Mouse (Mus musculus): ENCODE data around the gene Ncs1. TPM values are rescaled to one million over a fixed set of nuclear protein-coding genes. Genes with fewer than 3 reads are reported as not detected.

The Ncs1 gene
- polyA plus RNA-seq, 1 experiment = not detected

GRCm38 (mm10) chr2:31278483-31278882 lies 32.9 kb downstream of the Ncs1 start:
- Histone ChIP-seq H3K4me1 (ENCODE audit: control insufficient read depth, insufficient read depth, low read length) (peaks cover 72% of the 10 kb centered on the region), H3K27ac (ENCODE audit: insufficient read depth, low read depth, low read length) (peak overlapping the region; percentile 92), H3K4me3 (ENCODE audit: insufficient read depth, low read depth, low read length) (no peak overlapping the region)
- TF ChIP-seq POLR2A (IDR thresholded peaks at IDR 0.05; ENCODE audit: insufficient read depth, low read depth, low read length) = no peak
- no peak for TF ChIP-seq CTCF (IDR thresholded peaks at IDR 0.05; ENCODE audit: insufficient read depth, low read depth, low read length)
- 20% methylated on average over 5 of the region's 5 CpGs for WGBS

GRCm38 (mm10) chr2:31281138-31281537 lies 35.5 kb downstream of the Ncs1 start:
- H3K4me3 ChIP-seq (ENCODE audit: insufficient read depth, low read depth, low read length) = no peak overlapping the region
- WGBS = 57% methylated on average over 8 of the region's 8 CpGs
- no peak overlapping the region for H3K27ac ChIP-seq (ENCODE audit: insufficient read depth, low read depth, low read length)
- peaks cover 48% of the 10 kb centered on the region for H3K4me1 ChIP-seq (ENCODE audit: control insufficient read depth, insufficient read depth, low read length)
- no peak for TF ChIP-seq POLR2A (IDR thresholded peaks at IDR 0.05; ENCODE audit: insufficient read depth, low read depth, low read length)
- TF ChIP-seq CTCF (IDR thresholded peaks at IDR 0.05; ENCODE audit: insufficient read depth, low read depth, low read length) = no peak

GRCm38 (mm10) chr2:31282266-31282665 lies 36.6 kb downstream of the Ncs1 start:
- no peak overlapping the region for H3K27ac ChIP-seq (ENCODE audit: insufficient read depth, low read depth, low read length)
- peaks cover 40% of the 10 kb centered on the region for H3K4me1 ChIP-seq (ENCODE audit: control insufficient read depth, insufficient read depth, low read length)
- H3K4me3 ChIP-seq (ENCODE audit: insufficient read depth, low read depth, low read length) = no peak overlapping the region
- 45% methylated on average over 7 of the region's 7 CpGs for WGBS
- no peak for TF ChIP-seq CTCF (IDR thresholded peaks at IDR 0.05; ENCODE audit: insufficient read depth, low read depth, low read length)
- TF ChIP-seq POLR2A (IDR thresholded peaks at IDR 0.05; ENCODE audit: insufficient read depth, low read depth, low read length) = no peak

- TF ChIP-seq CTCF (IDR thresholded peaks at IDR 0.05; ENCODE audit: insufficient read depth, low read depth, low read length) = no peak
- TF ChIP-seq POLR2A (IDR thresholded peaks at IDR 0.05; ENCODE audit: insufficient read depth, low read depth, low read length) = no peak
- no peak overlapping the region for H3K27ac ChIP-seq (ENCODE audit: insufficient read depth, low read depth, low read length)
- 83% methylated on average over 12 of the region's 12 CpGs for WGBS
- no peak overlapping the region for H3K4me3 ChIP-seq (ENCODE audit: insufficient read depth, low read depth, low read length)
- peaks cover 34% of the 10 kb centered on the region for H3K4me1 ChIP-seq (ENCODE audit: control insufficient read depth, insufficient read depth, low read length)
Observed at GRCm38 (mm10) chr2:31282880-31283279, 37.3 kb downstream of the Ncs1 start.

- Histone ChIP-seq H3K4me1 (ENCODE audit: control insufficient read depth, insufficient read depth, low read length) (peaks cover 24% of the 10 kb centered on the region), H3K27ac (ENCODE audit: insufficient read depth, low read depth, low read length) (no peak overlapping the region), H3K4me3 (ENCODE audit: insufficient read depth, low read depth, low read length) (no peak overlapping the region)
- TF ChIP-seq CTCF (IDR thresholded peaks at IDR 0.05; ENCODE audit: insufficient read depth, low read depth, low read length) (no peak), POLR2A (IDR thresholded peaks at IDR 0.05; ENCODE audit: insufficient read depth, low read depth, low read length) (no peak)
- 72% methylated on average over 5 of the region's 5 CpGs for WGBS
Observed at GRCm38 (mm10) chr2:31284531-31284930, 38.9 kb downstream of the Ncs1 start.

GRCm38 (mm10) chr2:31291421-31291820 lies 45.8 kb downstream of the Ncs1 start:
- WGBS = 7% methylated on average over 6 of the region's 6 CpGs
- Histone ChIP-seq H3K4me1 (ENCODE audit: control insufficient read depth, insufficient read depth, low read length) (peaks cover 8% of the 10 kb centered on the region), H3K27ac (ENCODE audit: insufficient read depth, low read depth, low read length) (peak overlapping the region; percentile 48; the same call in 1 of the 2 replicates), H3K4me3 (ENCODE audit: insufficient read depth, low read depth, low read length) (no peak overlapping the region)
- TF ChIP-seq CTCF (IDR thresholded peaks at IDR 0.05; ENCODE audit: insufficient read depth, low read depth, low read length) = peak; percentile 96
- TF ChIP-seq POLR2A (IDR thresholded peaks at IDR 0.05; ENCODE audit: insufficient read depth, low read depth, low read length) = no peak

GRCm38 (mm10) chr2:31294985-31295384 lies 49.4 kb downstream of the Ncs1 start:
- WGBS = under 1% methylated on average over 4 of the region's 4 CpGs
- peaks cover 15% of the 10 kb centered on the region for H3K4me1 ChIP-seq (ENCODE audit: control insufficient read depth, insufficient read depth, low read length)
- no peak overlapping the region for H3K4me3 ChIP-seq (ENCODE audit: insufficient read depth, low read depth, low read length)
- no peak for TF ChIP-seq POLR2A (IDR thresholded peaks at IDR 0.05; ENCODE audit: insufficient read depth, low read depth, low read length)
- peak; percentile 79 for TF ChIP-seq CTCF (IDR thresholded peaks at IDR 0.05; ENCODE audit: insufficient read depth, low read depth, low read length)
- H3K27ac ChIP-seq (ENCODE audit: insufficient read depth, low read depth, low read length) = no peak overlapping the region

- WGBS = 84% methylated on average over 6 of the region's 6 CpGs
- TF ChIP-seq CTCF (IDR thresholded peaks at IDR 0.05; ENCODE audit: insufficient read depth, low read depth, low read length) (no peak), POLR2A (IDR thresholded peaks at IDR 0.05; ENCODE audit: insufficient read depth, low read depth, low read length) (no peak)
- Histone ChIP-seq H3K4me1 (ENCODE audit: control insufficient read depth, insufficient read depth, low read length) (peaks cover 15% of the 10 kb centered on the region), H3K27ac (ENCODE audit: insufficient read depth, low read depth, low read length) (no peak overlapping the region), H3K4me3 (ENCODE audit: insufficient read depth, low read depth, low read length) (no peak overlapping the region)
Observed at GRCm38 (mm10) chr2:31296395-31296794, 50.8 kb downstream of the Ncs1 start.

GRCm38 (mm10) chr2:31297602-31298268 lies 52.1 kb downstream of the Ncs1 start:
- no peak overlapping the region for H3K27ac ChIP-seq (ENCODE audit: insufficient read depth, low read depth, low read length)
- WGBS = 4% methylated on average over 17 of the region's 17 CpGs
- H3K4me1 ChIP-seq (ENCODE audit: control insufficient read depth, insufficient read depth, low read length) = peaks cover 15% of the 10 kb centered on the region
- peak overlapping the region; percentile 53 for H3K4me3 ChIP-seq (ENCODE audit: insufficient read depth, low read depth, low read length)
- TF ChIP-seq CTCF (IDR thresholded peaks at IDR 0.05; ENCODE audit: insufficient read depth, low read depth, low read length) = no peak
